ENCODE assay signal across 20 mouse cellular contexts in the genomic region with DNA sequence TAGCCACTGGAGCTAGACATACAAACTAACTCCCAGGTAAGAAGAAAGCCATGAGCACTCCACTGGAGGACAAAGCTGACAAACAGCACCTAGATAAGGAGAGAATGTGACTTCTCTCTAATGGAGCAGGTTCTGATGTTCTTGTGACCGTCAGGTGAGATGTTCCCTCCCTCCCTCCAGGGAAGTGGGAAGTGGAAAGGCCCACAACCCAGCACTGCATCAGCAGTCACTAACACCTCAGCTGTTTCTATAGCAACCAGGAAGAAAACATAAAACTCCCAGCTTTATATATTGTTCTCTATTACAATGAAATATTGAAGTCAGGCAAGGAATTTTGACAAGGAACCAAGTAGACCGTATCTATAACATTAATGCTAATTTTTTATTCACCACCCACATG.
"Had no signal": no experiment of that assay in that cellular context is flagged by ENCODE, and none has a peak within 500 bp of the region (broad histone marks: within the 10 kb centered on the region; RNA-seq: fewer than 3 reads in every experiment).

No protein-coding gene starts in this region.

- H3K36me3 ChIP-seq: neural tube, embryonic 13.5 days; neural tube, embryonic 15.5 days; stomach, embryonic 15.5 days had no signal

- DNase-seq: lung, embryonic 14.5 days; lung, postnatal 10 days; lung, postnatal 4 days; midbrain, embryonic 14.5 days; retina, postnatal 1 day; right cerebral cortex, adult 18-20 months; right cerebral cortex, postnatal 25 days; right cerebral cortex, postnatal 4 days; spleen, adult 18-20 months; thymus, adult 2 months; thymus, postnatal 25 days; thymus, postnatal 4 days had no signal

- H3K27ac ChIP-seq: liver, embryonic 14.5 days; midbrain, embryonic 10.5 days; midbrain, embryonic 12.5 days had no signal

- ATAC-seq: midbrain, embryonic 16.5 days had no signal

- H3K4me2 ChIP-seq: lung, embryonic 14.5 days; midbrain, embryonic 12.5 days; neural tube, embryonic 13.5 days; neural tube, embryonic 15.5 days; stomach, embryonic 15.5 days had no signal

- H3K27me3 ChIP-seq: midbrain, embryonic 12.5 days; neural tube, embryonic 13.5 days; neural tube, embryonic 15.5 days; stomach, embryonic 15.5 days had no signal

- H3K9me3 ChIP-seq: midbrain, embryonic 10.5 days; midbrain, embryonic 12.5 days; neural tube, embryonic 13.5 days; neural tube, embryonic 15.5 days; stomach, embryonic 15.5 days had no signal

- H3K4me3 ChIP-seq: midbrain, embryonic 10.5 days; midbrain, embryonic 12.5 days; myocyte; neural tube, embryonic 13.5 days; neural tube, embryonic 15.5 days; stomach, embryonic 15.5 days had no signal

- H3K9ac ChIP-seq: liver, embryonic 14.5 days; lung, embryonic 14.5 days; midbrain, embryonic 12.5 days; neural tube, embryonic 13.5 days; neural tube, embryonic 15.5 days; stomach, embryonic 15.5 days had no signal
